Mouse (Mus musculus) olfactory bulb, adult 2 months (tissue): ENCODE data around the gene Cracr2b. TPM values are rescaled to one million over a fixed set of nuclear protein-coding genes. Genes with fewer than 3 reads are reported as not detected.
A peak's percentile ranks its signal among the peaks of the same experiment; 100 is the strongest.

Experiments used
- H3K27ac ChIP-seq: fragments of 200-500 bp; 2 replicates; pipeline ENCODE4 v1.5.1; 2012; ENCODE audit warnings: low read depth, low read length; ENCODE audit not compliant: insufficient read depth
- H3K4me1 ChIP-seq: fragments of 200-500 bp; 2 replicates; pipeline ENCODE4 v1.6.1; 2012; ENCODE audit warnings: low read length; ENCODE audit not compliant: control insufficient read depth, insufficient read depth
- H3K4me3 ChIP-seq: fragments of 200-500 bp; 2 replicates; pipeline ENCODE4 v1.5.1; 2012; ENCODE audit warnings: mild to moderate bottlenecking, low read depth, low read length, moderate library complexity; ENCODE audit not compliant: insufficient read depth
- CTCF ChIP-seq: fragments of 200-500 bp; IDR thresholded peaks from 2 replicates; pipeline ENCODE4 v1.5.1; 2012; ENCODE audit warnings: low read depth, mild to moderate bottlenecking, low read length, moderate library complexity; ENCODE audit not compliant: insufficient read depth
- POLR2A ChIP-seq: fragments of 200-500 bp; IDR thresholded peaks from 2 replicates; pipeline ENCODE4 v1.6.1; 2012; ENCODE audit warnings: mild to moderate bottlenecking, low read depth, low read length, moderate library complexity; ENCODE audit not compliant: insufficient read depth
- WGBS: fragments of 180-500 bp; shearing (Covaris S2); methylation state at CpG from one replicate; pipeline ENCODE4 v1.1.7; 2018; 5-methylcytosine and 5-hydroxymethylcytosine counted together
- polyA plus RNA-seq: library from polyadenylated mRNA; stranded (reverse); fragments of >200 nt; gene quantifications from 2 replicates; pipeline ENCODE4 v1.2.4, GENCODE M21; 2012; ENCODE audit warnings: low replicate concordance; ENCODE audit not compliant: missing spikeins, insufficient read depth, insufficient read length

Cracr2b gene
- polyA plus RNA-seq, 1 experiment = not detected

GRCm38 (mm10) chr7:141469901-141470636, 9.2 kb downstream of the Cracr2b start:
- WGBS = 88% methylated on average over 18 of the region's 18 CpGs
- H3K27ac ChIP-seq = no peak overlapping the region
- TF ChIP-seq POLR2A (no peak), CTCF (no peak)
- no peak overlapping the region for H3K4me3 ChIP-seq
- H3K4me1 ChIP-seq = peaks cover 35% of the 10 kb centered on the region

GRCm38 (mm10) chr7:141470637-141470944, 9.7 kb downstream of the Cracr2b start:
- peaks cover 37% of the 10 kb centered on the region for H3K4me1 ChIP-seq
- TF ChIP-seq POLR2A (no peak), CTCF (no peak)
- H3K4me3 ChIP-seq = no peak overlapping the region
- 97% methylated on average over 10 of the region's 10 CpGs for WGBS
- no peak overlapping the region for H3K27ac ChIP-seq

GRCm38 (mm10) chr7:141471236-141471635, 10.3 kb downstream of the Cracr2b start:
- H3K4me3 ChIP-seq = no peak overlapping the region

GRCm38 (mm10) chr7:141472226-141472625, 11.3 kb downstream of the Cracr2b start:
- peaks cover 44% of the 10 kb centered on the region for H3K4me1 ChIP-seq
- TF ChIP-seq CTCF (no peak), POLR2A (no peak)
- WGBS = 80% methylated on average over 6 of the region's 6 CpGs

More at GRCm38 (mm10) chr7:141471236-141471635, 10.3 kb downstream of the Cracr2b start:
- no peak overlapping the region for H3K27ac ChIP-seq
- H3K4me1 ChIP-seq = peaks cover 42% of the 10 kb centered on the region
- 74% methylated on average over 1 of the region's 1 CpGs for WGBS
- TF ChIP-seq POLR2A = no peak
- no peak for TF ChIP-seq CTCF

GRCm38 (mm10) chr7:141472763-141473162, 11.9 kb downstream of the Cracr2b start:
- Histone ChIP-seq H3K27ac (no peak overlapping the region), H3K4me1 (peaks cover 39% of the 10 kb centered on the region), H3K4me3 (no peak overlapping the region)
- TF ChIP-seq POLR2A (no peak), CTCF (no peak)
- 85% methylated on average over 6 of the region's 6 CpGs for WGBS

More at GRCm38 (mm10) chr7:141472226-141472625, 11.3 kb downstream of the Cracr2b start:
- Histone ChIP-seq H3K4me3 (no peak overlapping the region), H3K27ac (no peak overlapping the region)

GRCm38 (mm10) chr7:141474160-141474559, 13.3 kb downstream of the Cracr2b start:
- no peak overlapping the region for H3K27ac ChIP-seq
- H3K4me3 ChIP-seq = peak overlapping the region; percentile 65
- 7% methylated on average over 5 of the region's 5 CpGs for WGBS
- H3K4me1 ChIP-seq = peaks cover 25% of the 10 kb centered on the region
- TF ChIP-seq POLR2A = no peak
- no peak for TF ChIP-seq CTCF

- Histone ChIP-seq H3K27ac (0 out of 2 replicates have a peak within 1 kb of the TSS, but pooled peaks have one; percentile 15), H3K4me3 (peak within 1 kb of the TSS; percentile 65), H3K4me1 (peaks cover 17% of the 10 kb centered on the region)
- TF ChIP-seq POLR2A = peak; percentile 77
- TF ChIP-seq CTCF = 0 out of 2 replicates have a peak, but pooled peaks have one; percentile 8
- WGBS = under 1% methylated on average over 83 of the region's 87 CpGs
Measured at GRCm38 (mm10) chr7:141475011-141475804, 14.3 kb downstream of the Cracr2b start, which contains the start of the genes Polr2l and Tspan4. Polr2l (minus strand) TSS chr7:141475132. Tspan4 (plus strand) TSS chr7:141475240.

- peak overlapping the region; percentile 65 for H3K4me3 ChIP-seq
- TF ChIP-seq POLR2A (no peak), CTCF (no peak)
- WGBS = 9% methylated on average over 12 of the region's 12 CpGs
- H3K27ac ChIP-seq = no peak overlapping the region
- H3K4me1 ChIP-seq = peaks cover 15% of the 10 kb centered on the region
Measured at GRCm38 (mm10) chr7:141475805-141476158, 14.9 kb downstream of the Cracr2b start.
